Mouse (Mus musculus) liver, embryonic 16.5 days (tissue): Measurements from ENCODE around the gene Txn1. TPM values are rescaled to one million over a fixed set of nuclear protein-coding genes. Genes with fewer than 3 reads are reported as not detected.

ENCODE experiments used
- ATAC-seq: fragments of 200-750 bp; cut with Nextera tagmentation; 2 replicates; pipeline ENCODE4 v1.8.0; 2017; ENCODE audit warnings: low read depth, mild to moderate bottlenecking, moderate number of reproducible peaks, moderate library complexity
- H3K27ac ChIP-seq: fragments of 300-500 bp; sonication (generic); 2 replicates; pipeline ENCODE4 v1.5.1; 2014; ENCODE audit warnings: mild to moderate bottlenecking, low read length
- H3K27me3 ChIP-seq: fragments of 300-500 bp; sonication (generic); 2 replicates; pipeline ENCODE4 v1.6.1; 2014; ENCODE audit warnings: low read depth, low read length, mixed read lengths; ENCODE audit not compliant: control insufficient read depth, insufficient read depth
- H3K36me3 ChIP-seq: fragments of 300-500 bp; sonication (generic); 2 replicates; pipeline ENCODE4 v1.6.1; 2014; ENCODE audit warnings: mild to moderate bottlenecking; ENCODE audit not compliant: control insufficient read depth, insufficient read depth
- H3K4me1 ChIP-seq: fragments of 300-500 bp; sonication (generic); 2 replicates; pipeline ENCODE4 v1.6.1; 2014; ENCODE audit warnings: low read depth, low read length, mixed read lengths; ENCODE audit not compliant: control insufficient read depth
- H3K4me2 ChIP-seq: fragments of 300-500 bp; sonication (generic); 2 replicates; pipeline ENCODE4 v1.6.1; 2014; ENCODE audit warnings: low read depth, low read length, mixed read lengths
- H3K4me3 ChIP-seq: fragments of 300-500 bp; sonication (generic); 2 replicates; pipeline ENCODE4 v1.5.1; 2014; ENCODE audit warnings: low read depth, mild to moderate bottlenecking, low read length
- H3K9ac ChIP-seq: fragments of 300-500 bp; sonication (generic); 2 replicates; pipeline ENCODE4 v1.6.1; 2014; ENCODE audit warnings: low read depth, low read length
- H3K9me3 ChIP-seq: fragments of 300-500 bp; sonication (generic); replicated peaks from 2 replicates; pipeline ENCODE4 v1.6.1; 2016; ENCODE audit warnings: low read length; ENCODE audit not compliant: control insufficient read depth
- WGBS: fragments of 180-500 bp; shearing (Covaris S2); extraction: QIAGEN DNeasy Blood & Tissue Kit; methylation state at CpG from one replicate; pipeline ENCODE4 v1.1.7; 2014; ENCODE audit not compliant: insufficient replicate concordance; 5-methylcytosine and 5-hydroxymethylcytosine counted together
- polyA plus RNA-seq: library from polyadenylated mRNA; unstranded; fragments of >200 nt; fragmentation: Nextera tagmentation; extraction: Ambion mirVana; gene quantifications from 2 replicates; pipeline ENCODE4 v1.2.1, GENCODE M21; 2015

The Txn1 gene
- polyA plus RNA-seq, 1 experiment from 2014 or later, result 187 TPM

DNA sequence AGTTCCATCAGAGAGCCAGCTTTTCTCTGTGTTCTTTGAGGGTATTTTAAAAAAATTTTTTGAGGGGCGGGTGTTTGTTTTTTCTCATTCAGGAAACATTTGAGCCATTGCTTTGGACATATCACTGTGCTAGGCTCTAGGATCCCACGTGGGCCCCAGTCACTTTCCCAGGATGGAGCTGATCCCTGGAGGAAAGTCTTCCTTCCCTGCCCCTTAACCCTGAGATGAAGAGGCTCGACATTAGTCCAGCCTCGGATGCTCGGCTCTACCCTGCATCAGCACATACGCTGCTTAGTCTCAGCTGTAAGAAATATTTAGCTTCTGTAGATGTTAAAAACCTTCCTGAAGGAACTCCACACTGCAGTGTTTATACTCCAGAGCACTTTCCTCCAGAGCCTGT lies 60.3 kb downstream of the Txn1 start:
- Histone ChIP-seq H3K4me1 (no peaks in the 10 kb centered on the region), H3K27ac (no peak overlapping the region), H3K27me3 (no peaks in the 10 kb centered on the region), H3K36me3 (no peaks in the 10 kb centered on the region), H3K9me3 (no peaks in the 10 kb centered on the region), H3K9ac (no peak overlapping the region), H3K4me2 (no peak overlapping the region), H3K4me3 (no peak overlapping the region)
- no peak for ATAC-seq
- 57% methylated on average over 6 of the region's 6 CpGs for WGBS

DNA sequence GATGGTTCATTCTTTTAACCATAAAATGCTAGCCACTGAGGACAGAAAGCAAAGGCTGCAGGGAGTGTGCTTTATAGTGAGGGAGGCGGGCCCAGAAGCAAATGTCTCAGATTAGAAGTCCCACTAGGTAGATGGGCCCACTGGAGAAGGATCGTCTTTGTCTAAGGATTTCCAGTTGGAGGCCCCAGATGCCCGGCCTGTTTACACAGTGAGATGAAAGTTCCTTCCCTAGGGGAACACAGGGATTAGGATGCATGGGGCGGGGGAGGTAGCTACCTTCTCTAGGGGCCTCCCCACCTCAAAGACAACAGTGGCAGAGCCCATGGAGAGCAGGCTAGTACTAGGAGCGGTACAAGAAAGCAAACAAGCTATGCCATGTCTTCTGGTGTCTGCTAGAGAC lies 61.1 kb downstream of the Txn1 start:
- Histone ChIP-seq H3K9me3 (no peaks in the 10 kb centered on the region), H3K27ac (no peak overlapping the region), H3K36me3 (no peaks in the 10 kb centered on the region), H3K4me2 (no peak overlapping the region), H3K4me3 (no peak overlapping the region), H3K9ac (no peak overlapping the region), H3K4me1 (no peaks in the 10 kb centered on the region), H3K27me3 (no peaks in the 10 kb centered on the region)
- ATAC-seq, result no peak
- 54% methylated on average over 5 of the region's 5 CpGs for WGBS

Other genes starting within 250 kb of the Txn1 start
- 2.0 TPM in 2 replicates for gene Akap2, start 238.8 kb downstream of the Txn1 start, polyA plus RNA-seq
- gene D630039A03Rik, start 40.1 kb downstream of the Txn1 start, polyA plus RNA-seq, result 0.16 and 0.27 TPM in 2 replicates
- not detected in 2 replicates for gene Txndc8, start 52.7 kb upstream of the Txn1 start, polyA plus RNA-seq